Mouse (Mus musculus) limb, embryonic 10.5 days (tissue): ENCODE data around the gene Hacd1. TPM values are rescaled to one million over a fixed set of nuclear protein-coding genes. Genes with fewer than 3 reads are reported as not detected.

ENCODE experiments used
- DNase-seq: peaks from one replicate; pipeline ENCODE4 v3.0.0-alpha.2; 2017; ENCODE audit warnings: low spot score
- H3K27ac ChIP-seq: fragments of 300-500 bp; sonication (generic); 2 replicates; pipeline ENCODE4 v1.5.1; 2016; ENCODE audit warnings: mild to moderate bottlenecking
- H3K27me3 ChIP-seq: fragments of 300-500 bp; sonication (generic); 2 replicates; pipeline ENCODE4 v1.6.1; 2016; ENCODE audit warnings: low read depth, mild to moderate bottlenecking; ENCODE audit not compliant: poor library complexity, severe bottlenecking
- H3K36me3 ChIP-seq: fragments of 300-500 bp; sonication (generic); 2 replicates; pipeline ENCODE4 v1.6.1; 2016; ENCODE audit warnings: mild to moderate bottlenecking, moderate library complexity
- H3K4me1 ChIP-seq: fragments of 300-500 bp; sonication (generic); 2 replicates; pipeline ENCODE4 v1.6.1; 2016
- H3K4me3 ChIP-seq: fragments of 300-500 bp; sonication (generic); 2 replicates; pipeline ENCODE4 v1.5.1; 2016; ENCODE audit warnings: mild to moderate bottlenecking, moderate library complexity
- H3K9me3 ChIP-seq: fragments of 300-500 bp; sonication (generic); replicated peaks from 2 replicates; pipeline ENCODE4 v1.6.1; 2016; ENCODE audit warnings: mild to moderate bottlenecking
- WGBS: fragments of 180-500 bp; shearing (Covaris S2); methylation state at CpG from one replicate; pipeline ENCODE4 v1.1.7; 2016; 5-methylcytosine and 5-hydroxymethylcytosine counted together
- polyA plus RNA-seq: library from polyadenylated mRNA; unstranded; fragments of >200 nt; fragmentation: Nextera tagmentation; extraction: Ambion mirVana; gene quantifications from 2 replicates; pipeline ENCODE4 v1.2.1, GENCODE M21; 2016

Gene Hacd1
- polyA plus RNA-seq, 1 experiment from 2014 or later: 43.3 TPM

- no peaks in the 10 kb centered on the region for H3K9me3 ChIP-seq
- H3K4me3 ChIP-seq: no peak overlapping the region
- no peaks in the 10 kb centered on the region for H3K4me1 ChIP-seq
- no peak overlapping the region for H3K27ac ChIP-seq
- H3K36me3 ChIP-seq: no peaks in the 10 kb centered on the region
- no peak for DNase-seq
- no peaks in the 10 kb centered on the region for H3K27me3 ChIP-seq
Observed at GRCm38 (mm10) chr2:13932253-13932652, 123.7 kb downstream of the Hacd1 start.

DNA sequence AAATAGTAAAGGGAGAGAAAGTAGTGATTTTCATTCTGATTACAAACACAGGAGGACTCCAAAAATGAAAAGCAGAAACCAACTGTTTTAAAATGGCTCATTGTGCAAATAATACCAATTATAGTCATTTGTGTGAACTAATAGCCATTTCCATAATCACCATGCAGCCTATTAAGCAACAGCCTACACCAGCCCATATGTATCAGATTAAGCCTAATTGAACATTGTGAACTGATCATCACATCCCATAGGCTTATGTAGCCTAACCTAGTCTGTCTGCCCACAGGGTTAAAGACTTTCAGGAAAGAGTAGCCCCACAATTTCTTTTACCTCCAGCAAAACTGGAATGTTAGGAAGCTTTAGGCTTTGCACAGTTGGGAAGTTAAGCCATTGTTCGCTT, 125.2 kb downstream of the Hacd1 start:
- Histone ChIP-seq H3K36me3 (no peaks in the 10 kb centered on the region), H3K27ac (no peak overlapping the region), H3K4me3 (no peak overlapping the region), H3K9me3 (no peaks in the 10 kb centered on the region), H3K27me3 (no peaks in the 10 kb centered on the region), H3K4me1 (no peaks in the 10 kb centered on the region)
- 88% methylated on average over 1 of the region's 1 CpGs for WGBS
- DNase-seq: no peak

GRCm38 (mm10) chr2:13888568-13888967, 167.4 kb downstream of the Hacd1 start:
- no peak overlapping the region for H3K27ac ChIP-seq
- DNase-seq: no peak
- H3K27me3 ChIP-seq: no peaks in the 10 kb centered on the region

DNA sequence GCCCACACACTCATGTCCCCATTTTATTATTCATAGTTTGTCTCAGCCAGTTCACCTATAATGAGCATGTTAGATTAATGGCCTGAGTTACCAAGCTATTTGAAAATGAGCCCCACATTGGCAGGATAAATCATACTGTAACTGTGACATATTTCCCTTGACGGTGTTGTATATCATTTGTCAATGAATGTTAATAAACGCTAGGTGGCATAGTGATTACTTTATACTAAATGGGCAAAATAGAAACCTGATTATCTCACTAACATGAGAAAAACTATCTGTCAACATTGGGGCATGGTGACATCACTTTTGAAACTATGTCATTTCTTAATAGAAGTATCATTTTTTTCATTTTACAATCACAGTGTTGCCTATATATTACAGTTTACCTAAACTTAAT, 198.5 kb downstream of the Hacd1 start:
- Histone ChIP-seq H3K4me3 (no peak overlapping the region), H3K27ac (no peak overlapping the region), H3K36me3 (no peaks in the 10 kb centered on the region), H3K27me3 (no peaks in the 10 kb centered on the region), H3K4me1 (no peaks in the 10 kb centered on the region), H3K9me3 (no peaks in the 10 kb centered on the region)
- 77% methylated on average over 2 of the region's 2 CpGs for WGBS
- DNase-seq: no peak

More at GRCm38 (mm10) chr2:13888568-13888967, 167.4 kb downstream of the Hacd1 start:
- no peaks in the 10 kb centered on the region for H3K36me3 ChIP-seq
- no peaks in the 10 kb centered on the region for H3K9me3 ChIP-seq
- H3K4me3 ChIP-seq: no peak overlapping the region
- no peaks in the 10 kb centered on the region for H3K4me1 ChIP-seq

DNA sequence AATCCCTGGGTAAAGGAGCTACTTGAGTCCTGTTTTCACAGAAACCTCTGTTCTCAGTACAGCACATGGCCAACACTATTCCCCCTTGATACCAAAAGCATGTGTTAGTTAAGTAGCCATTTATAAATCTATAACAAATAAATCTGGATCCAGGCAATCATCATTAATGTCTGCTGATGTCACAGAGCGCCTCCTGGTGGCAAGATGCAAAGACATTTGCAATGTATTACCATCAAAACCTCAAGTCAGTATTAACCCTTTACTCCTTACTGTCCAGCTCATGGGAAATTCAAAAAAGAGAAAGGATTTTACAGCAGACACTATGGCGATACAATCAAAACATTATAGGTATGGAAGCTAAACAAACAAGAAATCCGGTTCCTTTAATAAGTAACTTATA, 200.4 kb downstream of the Hacd1 start:
- Histone ChIP-seq H3K36me3 (no peaks in the 10 kb centered on the region), H3K27ac (no peak overlapping the region), H3K9me3 (no peaks in the 10 kb centered on the region), H3K4me1 (no peaks in the 10 kb centered on the region), H3K27me3 (no peaks in the 10 kb centered on the region), H3K4me3 (no peak overlapping the region)
- DNase-seq: no peak
- WGBS: 73% methylated on average over 3 of the region's 3 CpGs

DNA sequence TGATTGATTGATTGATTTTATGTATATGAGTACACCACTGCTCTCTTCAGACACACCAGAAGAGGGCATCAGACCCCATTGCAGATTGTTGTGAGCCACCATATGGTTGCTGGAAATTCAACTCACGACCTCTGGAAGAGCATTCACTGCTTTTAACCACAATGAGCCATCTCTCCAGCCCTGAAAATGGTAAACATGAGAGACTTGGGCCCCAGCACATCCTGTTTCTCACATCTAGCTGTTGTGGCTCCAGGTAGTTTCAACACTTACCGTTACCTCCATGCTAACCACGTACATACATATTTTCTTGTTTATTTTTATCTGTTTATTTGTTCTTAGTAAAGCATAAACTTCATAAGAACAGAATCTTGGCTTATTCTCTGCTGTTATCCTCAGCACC, 219.6 kb downstream of the Hacd1 start:
- Histone ChIP-seq H3K27ac (no peak overlapping the region), H3K4me3 (no peak overlapping the region), H3K36me3 (no peaks in the 10 kb centered on the region), H3K27me3 (no peaks in the 10 kb centered on the region), H3K4me1 (no peaks in the 10 kb centered on the region), H3K9me3 (no peaks in the 10 kb centered on the region)
- no peak for DNase-seq
- WGBS: 86% methylated on average over 3 of the region's 3 CpGs

GRCm38 (mm10) chr2:13834989-13835388, 220.9 kb downstream of the Hacd1 start:
- H3K4me1 ChIP-seq: no peaks in the 10 kb centered on the region
- H3K4me3 ChIP-seq: no peak overlapping the region
- DNase-seq: no peak
- 42% methylated on average over 1 of the region's 1 CpGs for WGBS
- no peaks in the 10 kb centered on the region for H3K36me3 ChIP-seq
- no peak overlapping the region for H3K27ac ChIP-seq
- no peaks in the 10 kb centered on the region for H3K27me3 ChIP-seq
- no peaks in the 10 kb centered on the region for H3K9me3 ChIP-seq

DNA sequence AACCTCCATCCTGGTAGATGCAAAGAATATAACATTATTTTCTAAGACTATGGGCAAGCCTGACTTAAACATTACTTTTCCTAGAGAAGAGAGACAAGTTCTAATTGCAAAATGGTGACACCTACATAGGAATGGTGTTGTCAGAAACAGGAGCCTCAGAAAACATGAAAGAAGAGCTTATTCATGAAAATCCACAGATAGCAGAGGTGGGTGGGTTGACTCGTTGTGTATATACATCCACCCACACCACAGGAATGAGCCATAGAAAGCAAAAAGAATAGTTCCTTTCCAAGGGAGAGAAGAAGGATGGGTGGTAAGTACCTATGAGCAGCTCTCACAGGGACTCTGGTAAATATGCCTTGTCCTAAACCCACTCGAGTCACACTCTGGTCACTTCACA, 239.3 kb downstream of the Hacd1 start:
- H3K27me3 ChIP-seq: no peaks in the 10 kb centered on the region
- H3K27ac ChIP-seq: no peak overlapping the region
- H3K4me3 ChIP-seq: no peak overlapping the region
- WGBS: 84% methylated on average over 2 of the region's 2 CpGs
- no peaks in the 10 kb centered on the region for H3K9me3 ChIP-seq
- H3K36me3 ChIP-seq: no peaks in the 10 kb centered on the region
- H3K4me1 ChIP-seq: no peaks in the 10 kb centered on the region
- no peak for DNase-seq

DNA sequence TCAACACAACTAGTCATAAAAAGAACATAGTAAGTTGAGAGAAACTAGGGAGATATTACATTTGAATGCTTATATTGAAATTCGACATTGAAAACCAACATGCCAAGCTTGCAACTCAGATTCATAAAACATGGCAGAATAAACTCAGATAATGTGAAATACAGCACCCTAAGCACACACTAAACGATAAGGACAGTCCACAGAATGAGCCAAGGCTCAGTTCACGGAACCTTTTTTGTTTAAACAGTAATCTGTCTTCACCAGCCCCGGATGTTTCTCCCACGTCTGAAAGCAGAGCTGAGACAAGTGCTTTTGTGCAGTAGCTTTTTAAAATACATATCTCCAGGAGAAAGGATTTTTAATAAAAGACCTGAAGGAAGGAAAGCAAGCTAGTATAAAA, 247.3 kb downstream of the Hacd1 start:
- Histone ChIP-seq H3K9me3 (no peaks in the 10 kb centered on the region), H3K27me3 (no peaks in the 10 kb centered on the region), H3K4me1 (no peaks in the 10 kb centered on the region), H3K36me3 (no peaks in the 10 kb centered on the region), H3K4me3 (no peak overlapping the region), H3K27ac (no peak overlapping the region)
- WGBS: 85% methylated on average over 5 of the region's 5 CpGs
- no peak for DNase-seq

GRCm38 (mm10) chr2:13808008-13808407, 247.9 kb downstream of the Hacd1 start:
- H3K4me1 ChIP-seq: no peaks in the 10 kb centered on the region

GRCm38 (mm10) chr2:13806120-13806519, 249.8 kb downstream of the Hacd1 start:
- DNase-seq: no peak
- H3K4me1 ChIP-seq: no peaks in the 10 kb centered on the region
- H3K4me3 ChIP-seq: no peak overlapping the region
- no peaks in the 10 kb centered on the region for H3K36me3 ChIP-seq
- H3K9me3 ChIP-seq: no peaks in the 10 kb centered on the region
- no peak overlapping the region for H3K27ac ChIP-seq
- no peaks in the 10 kb centered on the region for H3K27me3 ChIP-seq
- 82% methylated on average over 3 of the region's 3 CpGs for WGBS

More at GRCm38 (mm10) chr2:13808008-13808407, 247.9 kb downstream of the Hacd1 start:
- Histone ChIP-seq H3K27ac (no peak overlapping the region), H3K36me3 (no peaks in the 10 kb centered on the region), H3K9me3 (no peaks in the 10 kb centered on the region), H3K27me3 (no peaks in the 10 kb centered on the region), H3K4me3 (no peak overlapping the region)
- 89% methylated on average over 4 of the region's 4 CpGs for WGBS
- no peak for DNase-seq

DNA sequence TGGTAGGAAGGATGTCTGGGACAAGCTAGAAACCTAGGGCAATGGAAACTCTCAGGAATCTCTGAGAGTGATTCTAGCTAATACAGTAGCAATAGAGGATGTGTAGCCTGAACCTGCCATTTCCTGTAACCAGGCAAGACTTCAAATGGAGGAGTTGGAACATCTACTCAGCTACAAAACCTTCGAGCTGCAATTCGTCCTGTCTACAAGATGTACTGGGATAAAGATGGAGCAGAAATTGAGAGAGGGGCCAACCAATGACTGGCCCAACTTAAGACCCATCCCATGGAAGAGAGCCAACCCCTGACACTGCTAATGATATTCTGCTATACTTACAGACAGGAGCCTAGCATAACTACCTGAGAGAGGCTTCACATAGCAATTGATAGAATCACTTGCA, 255.3 kb downstream of the Hacd1 start:
- H3K36me3 ChIP-seq: no peaks in the 10 kb centered on the region

More for the DNA sequence above, 255.3 kb downstream of the Hacd1 start:
- Histone ChIP-seq H3K9me3 (no peaks in the 10 kb centered on the region), H3K4me1 (peaks cover 7% of the 10 kb centered on the region; the same call in 1 of the 2 replicates), H3K27ac (no peak overlapping the region), H3K27me3 (no peaks in the 10 kb centered on the region), H3K4me3 (no peak overlapping the region)
- DNase-seq: no peak
- 92% methylated on average over 2 of the region's 2 CpGs for WGBS
